Mouse (Mus musculus) lung, adult 2 months (tissue): ENCODE measurements around the gene Taf5. TPM values are rescaled to one million over a fixed set of nuclear protein-coding genes. Genes with fewer than 3 reads are reported as not detected.

ENCODE experiments used
- DNase-seq: peaks from one replicate; pipeline ENCODE4 v3.0.0; 2022
- H3K4me1 ChIP-seq: fragments of 200-500 bp; 2 replicates; pipeline ENCODE4 v1.6.1; 2011; ENCODE audit warnings: low read length; ENCODE audit not compliant: control insufficient read depth, insufficient read depth
- H3K4me3 ChIP-seq: fragments of 200-500 bp; replicated peaks from 2 replicates; pipeline ENCODE3; 2011; ENCODE audit warnings: low read depth, mild to moderate bottlenecking, control low read depth, low read length; ENCODE audit errors: extremely low read depth
- CTCF ChIP-seq: fragments of 200-500 bp; IDR thresholded peaks from 2 replicates; pipeline ENCODE4 v1.5.1; 2011; ENCODE audit warnings: mild to moderate bottlenecking, low read length, control low read depth; ENCODE audit not compliant: insufficient read depth
- POLR2A ChIP-seq: fragments of 200-500 bp; IDR thresholded peaks from 2 replicates; pipeline ENCODE4 v1.6.1; 2011; ENCODE audit warnings: low read depth, mild to moderate bottlenecking, control low read depth, low read length, borderline replicate concordance; ENCODE audit errors: extremely low read depth
- WGBS: fragments of 180-500 bp; shearing (Covaris S2); methylation state at CpG from one replicate; pipeline ENCODE4 v1.1.7; 2018; 5-methylcytosine and 5-hydroxymethylcytosine counted together
- polyA plus RNA-seq: library from polyadenylated mRNA; depleted of rRNA; stranded (reverse); fragments of >200 nt; gene quantifications from 2 replicates; pipeline ENCODE4 v1.2.3, GENCODE M21; 2012; rRNA removed

Taf5 gene
- polyA plus RNA-seq, 1 experiment, result 2.3 TPM

- Histone ChIP-seq H3K4me3 (no peak overlapping the region), H3K4me1 (no peaks in the 10 kb centered on the region)
- 91% methylated on average over 9 of the region's 9 CpGs for WGBS
- DNase-seq, result no peak
- TF ChIP-seq POLR2A, result no peak
- no peak for TF ChIP-seq CTCF
These were observed 37.2 kb downstream of the Taf5 start for GRCm38 (mm10) chr19:47104641-47105271.

- no peak for TF ChIP-seq CTCF
- TF ChIP-seq POLR2A, result no peak
- no peak for DNase-seq
- Histone ChIP-seq H3K4me3 (no peak overlapping the region), H3K4me1 (no peaks in the 10 kb centered on the region)
- WGBS, result 64% methylated on average over 2 of the region's 2 CpGs
These were observed 51.1 kb downstream of the Taf5 start for GRCm38 (mm10) chr19:47118634-47119033.

GRCm38 (mm10) chr19:47121054-47121453 is 53.5 kb downstream of the Taf5 start:
- H3K4me1 ChIP-seq, result no peaks in the 10 kb centered on the region
- 40% methylated on average over 4 of the region's 4 CpGs for WGBS
- TF ChIP-seq POLR2A (no peak), CTCF (peak; percentile 37; the same call in 1 of the 2 replicates)
- DNase-seq, result no peak
- H3K4me3 ChIP-seq, result no peak overlapping the region

GRCm38 (mm10) chr19:47122802-47123201 is 55.3 kb downstream of the Taf5 start:
- Histone ChIP-seq H3K4me1 (no peaks in the 10 kb centered on the region), H3K4me3 (no peak overlapping the region)
- WGBS, result 26% methylated on average over 2 of the region's 2 CpGs
- TF ChIP-seq POLR2A, result no peak
- TF ChIP-seq CTCF, result peak; percentile 69
- no peak for DNase-seq

- WGBS, result 84% methylated on average over 10 of the region's 10 CpGs
- no peak overlapping the region for H3K4me3 ChIP-seq
- no peak for DNase-seq
- TF ChIP-seq CTCF, result no peak
- TF ChIP-seq POLR2A, result no peak
- H3K4me1 ChIP-seq, result no peaks in the 10 kb centered on the region
These were observed 60.6 kb downstream of the Taf5 start for GRCm38 (mm10) chr19:47128164-47128563.

GRCm38 (mm10) chr19:47128835-47129234 is 61.3 kb downstream of the Taf5 start:
- H3K4me1 ChIP-seq, result no peaks in the 10 kb centered on the region
- 91% methylated on average over 11 of the region's 11 CpGs for WGBS
- no peak for DNase-seq
- TF ChIP-seq POLR2A, result no peak
- TF ChIP-seq CTCF, result no peak
- H3K4me3 ChIP-seq, result no peak overlapping the region

GRCm38 (mm10) chr19:47130551-47131125 is 63.1 kb downstream of the Taf5 start:
- H3K4me1 ChIP-seq, result no peaks in the 10 kb centered on the region
- no peak for DNase-seq
- 94% methylated on average over 15 of the region's 15 CpGs for WGBS
- TF ChIP-seq POLR2A, result no peak
- no peak for TF ChIP-seq CTCF
- H3K4me3 ChIP-seq, result no peak overlapping the region

Other genes starting within 250 kb of the Taf5 start
- gene Ina, start 53.0 kb upstream of the Taf5 start, polyA plus RNA-seq, result 0.04 TPM in 1 of 2 replicates, not detected in the other
- gene Nt5c2, start 52.6 kb upstream of the Taf5 start, polyA plus RNA-seq, result 11.1 and 17.5 TPM in 2 replicates
- gene Pcgf6, start 16.8 kb upstream of the Taf5 start, polyA plus RNA-seq, result 3.9 and 4.7 TPM in 2 replicates
- 31.2 and 68.8 TPM in 2 replicates for gene Usmg5, start 22.9 kb downstream of the Taf5 start, polyA plus RNA-seq
- gene Pdcd11, start 23.0 kb downstream of the Taf5 start, polyA plus RNA-seq, result 7.7 and 9.0 TPM in 2 replicates
- gene Calhm2, start 70.5 kb downstream of the Taf5 start, polyA plus RNA-seq, result 23.7 and 25.8 TPM in 2 replicates
- gene Calhm1, start 76.5 kb downstream of the Taf5 start, polyA plus RNA-seq, result not detected in 2 replicates
- not detected in 2 replicates for gene Calhm3, start 90.0 kb downstream of the Taf5 start, polyA plus RNA-seq
- 8.3 and 10.1 TPM in 2 replicates for gene Neurl1a, start 111.1 kb downstream of the Taf5 start, polyA plus RNA-seq